9 mouse cellular contexts compared by ENCODE assay signal in the genomic region with DNA sequence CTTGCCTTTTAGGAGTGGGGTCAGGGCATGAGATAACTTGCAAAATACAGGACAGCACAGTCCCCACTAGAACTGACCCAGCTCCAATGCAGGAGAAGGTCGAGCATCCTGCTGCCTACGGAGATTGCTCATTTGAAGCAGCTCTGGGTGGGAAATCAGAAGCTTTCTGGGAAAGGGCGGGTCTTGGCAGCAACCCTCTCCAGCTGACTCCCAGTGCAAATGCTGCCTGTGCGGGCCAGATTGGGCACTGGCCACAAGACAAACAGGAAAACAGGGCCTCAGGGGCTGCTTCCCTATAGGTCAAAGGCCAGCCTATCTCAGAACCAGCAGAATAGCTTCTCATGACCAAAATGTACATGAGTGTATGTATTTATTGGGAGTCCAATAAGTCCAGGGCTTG. TPM values are rescaled to one million over a fixed set of nuclear protein-coding genes. Genes with fewer than 3 reads are reported as not detected.
A peak's percentile ranks its signal among the peaks of the same experiment; 100 is the strongest.
DNase-seq lines count a peak whose midpoint lies in the region; ATAC-seq lines count a peak whose summit lies in the region.
"Had no signal": no experiment of that assay in that cellular context is flagged by ENCODE, and none has a peak within 500 bp of the region (broad histone marks: within the 10 kb centered on the region; RNA-seq: fewer than 3 reads in every experiment).

No protein-coding gene starts in this region.

- 52% methylated on average over 4 of the region's 4 CpGs for WGBS in heart, embryonic 16.5 days
- 43% methylated on average over 4 of the region's 4 CpGs for WGBS in lung, embryonic 16.5 days

- no peak overlapping the region for H3K4me3 ChIP-seq in heart, embryonic 16.5 days (ENCODE audit: low read length)
- no peak overlapping the region for H3K4me3 ChIP-seq in lung, embryonic 16.5 days (ENCODE audit: low read length)

- H3K4me1 ChIP-seq in heart, embryonic 16.5 days (ENCODE audit: control insufficient read depth, insufficient read depth, low read length): no peaks in the 10 kb centered on the region
- peaks cover 9% of the 10 kb centered on the region for H3K4me1 ChIP-seq in lung, embryonic 16.5 days (replicated peaks; ENCODE audit: control insufficient read depth, insufficient read depth, low read length)

- no peaks in the 10 kb centered on the region for H3K9me3 ChIP-seq in heart, embryonic 16.5 days (replicated peaks; ENCODE audit: control insufficient read depth, low read length)
- no peaks in the 10 kb centered on the region for H3K9me3 ChIP-seq in lung, embryonic 16.5 days (ENCODE audit: control insufficient read depth, low read length)

- no peaks in the 10 kb centered on the region for H3K36me3 ChIP-seq in heart, embryonic 16.5 days (ENCODE audit: control insufficient read depth, insufficient read depth)
- H3K36me3 ChIP-seq in lung, embryonic 16.5 days (ENCODE audit: control insufficient read depth, insufficient read depth, low read length): peaks cover 2% of the 10 kb centered on the region; the same call in 1 of the 2 replicates

- peak; percentile 62 for DNase-seq in gastrocnemius, adult 18-20 months (ENCODE audit: low spot score)
- no peak for DNase-seq in gastrocnemius, postnatal 10 days
- peak; percentile 75 for DNase-seq in adrenal gland, adult 2 months
- DNase-seq in frontal cortex, postnatal 25 days (ENCODE audit: low spot score in 2 of 2): no peak
- DNase-seq in B cell, adult 2 months: no peak
- DNase-seq in left cerebral cortex, postnatal 36 days (ENCODE audit: low spot score in 2 of 2): no peak

- H3K9ac ChIP-seq in heart, embryonic 16.5 days (ENCODE audit: low read length): no peak overlapping the region
- H3K9ac ChIP-seq in lung, embryonic 16.5 days (ENCODE audit: low read length): no peak overlapping the region
- H3K9ac ChIP-seq: liver, embryonic 14.5 days had no signal

- H3K4me2 ChIP-seq in heart, embryonic 16.5 days (ENCODE audit: low read depth, low read length): no peak overlapping the region
- H3K4me2 ChIP-seq in lung, embryonic 16.5 days (ENCODE audit: low read depth, low read length): no peak overlapping the region

- intact Hi-C loops in left cerebral cortex, postnatal 36 days (cut with DNase I): no loop called here

- ATAC-seq in heart, embryonic 16.5 days (replicated peaks; ENCODE audit: extremely low read depth, insufficient read depth, low FRiP score): peak; percentile 52
- peak; percentile 63 for ATAC-seq in lung, embryonic 16.5 days (ENCODE audit: low read depth)

- no peak overlapping the region for H3K27ac ChIP-seq in heart, embryonic 16.5 days (ENCODE audit: low read length)
- no peak overlapping the region for H3K27ac ChIP-seq in lung, embryonic 16.5 days (ENCODE audit: low read length)
- H3K27ac ChIP-seq: liver, embryonic 14.5 days had no signal

- peaks cover 22% of the 10 kb centered on the region for H3K27me3 ChIP-seq in heart, embryonic 16.5 days (ENCODE audit: control insufficient read depth, insufficient read depth, low read length)
- H3K27me3 ChIP-seq in lung, embryonic 16.5 days (ENCODE audit: control insufficient read depth, insufficient read depth, low read depth, low read length): no peaks in the 10 kb centered on the region; the same call in 1 of the 2 replicates

RNA-seq across cellular contexts. Expression of a gene that starts 32.8 kb away (rescaled TPM):
- total RNA-seq in gastrocnemius, adult 18-20 months (2021): 1 to 10 TPM; 7.1 to 8.1 TPM
- total RNA-seq in gastrocnemius, postnatal 10 days (2021): 1 to 10 TPM; 7.0 to 7.6 TPM
- 10 to 100 TPM in 1 of 2 experiments, 1 to 10 TPM in 1; 9.2 to 13.1 TPM for total RNA-seq in adrenal gland, adult 2 months (2021)
- polyA plus RNA-seq in adrenal gland, adult 2 months (2012; rRNA removed): 24.8 and 28.8 TPM in 2 replicates
- 6.3 and 6.8 TPM in 2 replicates for polyA plus RNA-seq in heart, embryonic 16.5 days (2015; fragmentation: Nextera tagmentation; extraction: Ambion mirVana)
- 9.5 and 9.9 TPM in 2 replicates for polyA plus RNA-seq in lung, embryonic 16.5 days (2015; fragmentation: Nextera tagmentation; extraction: Ambion mirVana)
- 1 to 10 TPM; 4.3 to 4.7 TPM for total RNA-seq in left cerebral cortex, postnatal 36 days (2021)

RNA-seq across cellular contexts. Expression of a gene that starts 53.1 kb away (rescaled TPM):
- 1 to 10 TPM; 6.6 to 8.3 TPM for total RNA-seq in gastrocnemius, adult 18-20 months (2021)
- 1 to 10 TPM; 6.3 TPM for total RNA-seq in gastrocnemius, postnatal 10 days (2021)
- total RNA-seq in adrenal gland, adult 2 months (2021): 1 to 10 TPM; 6.2 to 6.4 TPM
- polyA plus RNA-seq in adrenal gland, adult 2 months (2012; rRNA removed): 0.68 and 0.97 TPM in 2 replicates
- 5.6 and 8.1 TPM in 2 replicates for polyA plus RNA-seq in heart, embryonic 16.5 days (2015; fragmentation: Nextera tagmentation; extraction: Ambion mirVana)
- 5.9 and 6.1 TPM in 2 replicates for polyA plus RNA-seq in lung, embryonic 16.5 days (2015; fragmentation: Nextera tagmentation; extraction: Ambion mirVana)
- total RNA-seq in left cerebral cortex, postnatal 36 days (2021): 10 to 100 TPM; 24.0 to 25.0 TPM

Comparison
In these comparisons a context has a peak if more than half of its experiments do, and no peak if none do; other contexts are left out.
1. DNase-seq: peak in gastrocnemius, adult 18-20 months (single experiment) and adrenal gland, adult 2 months (single experiment); none in gastrocnemius, postnatal 10 days (single experiment), frontal cortex, postnatal 25 days (0 of 2), B cell, adult 2 months (0 of 2) and left cerebral cortex, postnatal 36 days (0 of 2).